Mouse (Mus musculus) midbrain, postnatal 0 days (tissue): Measurements from ENCODE around the gene Terf2. TPM values are rescaled to one million over a fixed set of nuclear protein-coding genes. Genes with fewer than 3 reads are reported as not detected.

ENCODE experiments used
- ATAC-seq: fragments of 200-750 bp; cut with Nextera tagmentation; 2 replicates; pipeline ENCODE4 v1.8.0; 2017; ENCODE audit warnings: moderate number of reproducible peaks, mild to moderate bottlenecking, moderate TSS enrichment, moderate library complexity; ENCODE audit not compliant: low FRiP score
- DNase-seq: peaks from one replicate; pipeline ENCODE4 v3.0.0-alpha.2; 2015; ENCODE audit warnings: low spot score
- H3K27ac ChIP-seq: fragments of 300-500 bp; sonication (generic); 2 replicates; pipeline ENCODE4 v1.5.1; 2014; ENCODE audit warnings: low read depth, mild to moderate bottlenecking, low read length, mixed read lengths
- H3K27me3 ChIP-seq: fragments of 300-500 bp; sonication (generic); 2 replicates; pipeline ENCODE4 v1.6.1; 2014; ENCODE audit warnings: low read length, control low read depth, mixed read lengths; ENCODE audit not compliant: insufficient read depth
- H3K36me3 ChIP-seq: fragments of 300-500 bp; sonication (generic); 2 replicates; pipeline ENCODE4 v1.6.1; 2014; ENCODE audit warnings: low read length, control low read depth, mixed read lengths; ENCODE audit not compliant: insufficient read depth
- H3K4me1 ChIP-seq: fragments of 300-500 bp; sonication (generic); 2 replicates; pipeline ENCODE4 v1.6.1; 2014; ENCODE audit warnings: mild to moderate bottlenecking, control low read depth, antibody characterized with exemption, low read length, mixed read lengths; ENCODE audit not compliant: insufficient read depth
- H3K4me2 ChIP-seq: fragments of 300-500 bp; sonication (generic); 2 replicates; pipeline ENCODE4 v1.6.1; 2014; ENCODE audit warnings: low read depth, mild to moderate bottlenecking, low read length, mixed read lengths; ENCODE audit not compliant: poor library complexity, severe bottlenecking
- H3K4me3 ChIP-seq: fragments of 300-500 bp; sonication (generic); 2 replicates; pipeline ENCODE4 v1.5.1; 2014; ENCODE audit warnings: low read depth, mild to moderate bottlenecking, low read length, moderate library complexity
- H3K9ac ChIP-seq: fragments of 300-500 bp; sonication (generic); replicated peaks from 2 replicates; pipeline ENCODE4 v1.6.1; 2014; ENCODE audit warnings: mild to moderate bottlenecking, low read length, moderate library complexity, mixed read lengths; ENCODE audit not compliant: poor library complexity, severe bottlenecking
- H3K9me3 ChIP-seq: fragments of 300-500 bp; sonication (generic); 2 replicates; pipeline ENCODE4 v1.6.1; 2016; ENCODE audit warnings: low read length, control low read depth
- CTCF ChIP-seq: IDR thresholded peaks from 2 replicates; pipeline ENCODE4 v1.5.1; 2016; ENCODE audit warnings: antibody characterized with exemption, mild to moderate bottlenecking
- WGBS: fragments of 180-500 bp; shearing (Covaris S2); extraction: QIAGEN DNeasy Blood & Tissue Kit; methylation state at CpG from one replicate; pipeline ENCODE4 v1.1.7; 2014; 5-methylcytosine and 5-hydroxymethylcytosine counted together
- polyA plus RNA-seq: library from polyadenylated mRNA; unstranded; fragments of >200 nt; fragmentation: Nextera tagmentation; extraction: Ambion mirVana; gene quantifications from 2 replicates; pipeline ENCODE4 v1.2.1, GENCODE M21; 2015
- total RNA-seq: library from RNA; depleted of rRNA; stranded (reverse); fragments of >200 nt; gene quantifications from 2 replicates; pipeline ENCODE4 v1.2.3, GENCODE M21; 2014

Gene Terf2
- total and polyA plus RNA-seq, 2 experiments from 2014 or later: 20.4 to 25.7 TPM

- ATAC-seq: peak; percentile 94
- 0 out of 2 replicates have a peak, but pooled peaks have one; percentile 10 for TF ChIP-seq CTCF
- WGBS: under 1% methylated on average over 86 of the region's 88 CpGs
Observed at GRCm38 (mm10) chr8:107056076-107056972, 40.0 kb downstream of the Terf2 start, which contains the start of the genes Cog8 and Nip7. Gene Cog8, minus strand, starts transcription at chr8:107056689. Gene Nip7, plus strand, starts transcription at chr8:107056877.

GRCm38 (mm10) chr8:107052046-107052445 lies 44.3 kb downstream of the Terf2 start:
- H3K27ac ChIP-seq: no peak overlapping the region
- peaks cover 17% of the 10 kb centered on the region for H3K36me3 ChIP-seq
- H3K9me3 ChIP-seq: no peaks in the 10 kb centered on the region
- 97% methylated on average over 8 of the region's 8 CpGs for WGBS
- H3K27me3 ChIP-seq: no peaks in the 10 kb centered on the region
- ATAC-seq: no peak
- no peak for TF ChIP-seq CTCF
- no peak overlapping the region for H3K4me3 ChIP-seq
- no peak overlapping the region for H3K9ac ChIP-seq
- H3K4me2 ChIP-seq: no peak overlapping the region
- H3K4me1 ChIP-seq: peaks cover 7% of the 10 kb centered on the region; the same call in 1 of the 2 replicates
- no peak for DNase-seq

More at GRCm38 (mm10) chr8:107056076-107056972, 40.0 kb downstream of the Terf2 start, which contains the start of the genes Cog8 and Nip7:
- no peaks in the 10 kb centered on the region for H3K27me3 ChIP-seq
- H3K27ac ChIP-seq: peak within 1 kb of the TSS; percentile 85
- DNase-seq: peak; percentile 99
- H3K9ac ChIP-seq: peak within 1 kb of the TSS; percentile 87
- H3K4me2 ChIP-seq: peak within 1 kb of the TSS; percentile 84
- no peaks in the 10 kb centered on the region for H3K9me3 ChIP-seq
- peak within 1 kb of the TSS; percentile 92 for H3K4me3 ChIP-seq
- H3K36me3 ChIP-seq: peaks cover 23% of the 10 kb centered on the region
- H3K4me1 ChIP-seq: peaks cover 5% of the 10 kb centered on the region; the same call in 1 of the 2 replicates

- H3K4me3 ChIP-seq: no peak overlapping the region
- no peak for ATAC-seq
- H3K27me3 ChIP-seq: no peaks in the 10 kb centered on the region
- no peak overlapping the region for H3K27ac ChIP-seq
- peaks cover 36% of the 10 kb centered on the region for H3K36me3 ChIP-seq
- no peak overlapping the region for H3K4me2 ChIP-seq
- H3K4me1 ChIP-seq: peaks cover 2% of the 10 kb centered on the region; the same call in 1 of the 2 replicates
- no peak overlapping the region for H3K9ac ChIP-seq
- no peak for TF ChIP-seq CTCF
- H3K9me3 ChIP-seq: no peaks in the 10 kb centered on the region
- no peak for DNase-seq
- 97% methylated on average over 4 of the region's 4 CpGs for WGBS
Observed at GRCm38 (mm10) chr8:107049480-107049879, 46.9 kb downstream of the Terf2 start.

- WGBS: 2% methylated on average over 83 of the region's 87 CpGs
- TF ChIP-seq CTCF: no peak; the same call in 1 of the 2 replicates
- Histone ChIP-seq H3K27ac (peak within 1 kb of the TSS; percentile 90), H3K4me3 (peak within 1 kb of the TSS; percentile 77), H3K4me1 (peaks cover 2% of the 10 kb centered on the region; the same call in 1 of the 2 replicates), H3K27me3 (no peaks in the 10 kb centered on the region), H3K9me3 (no peaks in the 10 kb centered on the region), H3K9ac (peak within 1 kb of the TSS; percentile 79), H3K4me2 (peak within 1 kb of the TSS; percentile 81), H3K36me3 (peaks cover 46% of the 10 kb centered on the region)
- peak; percentile 84 for ATAC-seq
- peak; percentile 86 for DNase-seq
Observed at GRCm38 (mm10) chr8:107048061-107048941, 48.0 kb downstream of the Terf2 start, which contains the start of gene Pdf. Gene Pdf, minus strand, starts transcription at chr8:107048614.

- H3K4me3 ChIP-seq: no peak overlapping the region
- H3K36me3 ChIP-seq: peaks cover 47% of the 10 kb centered on the region
- H3K27me3 ChIP-seq: no peaks in the 10 kb centered on the region
- TF ChIP-seq CTCF: no peak
- H3K9me3 ChIP-seq: no peaks in the 10 kb centered on the region
- ATAC-seq (no peak), DNase-seq (no peak)
- no peak overlapping the region for H3K9ac ChIP-seq
- H3K4me2 ChIP-seq: no peak overlapping the region
- 85% methylated on average over 5 of the region's 5 CpGs for WGBS
- peaks cover 2% of the 10 kb centered on the region; the same call in 1 of the 2 replicates for H3K4me1 ChIP-seq
- H3K27ac ChIP-seq: no peak overlapping the region
Observed at GRCm38 (mm10) chr8:107046976-107047375, 49.4 kb downstream of the Terf2 start.
